Mouse (Mus musculus) limb, embryonic 10.5 days (tissue): ENCODE data around the gene Trex1. TPM values are rescaled to one million over a fixed set of nuclear protein-coding genes. Genes with fewer than 3 reads are reported as not detected.

ENCODE experiments used
- DNase-seq: peaks from one replicate; pipeline ENCODE4 v3.0.0-alpha.2; 2017; ENCODE audit warnings: low spot score
- H3K27ac ChIP-seq: fragments of 300-500 bp; sonication (generic); 2 replicates; pipeline ENCODE4 v1.5.1; 2016; ENCODE audit warnings: mild to moderate bottlenecking
- H3K27me3 ChIP-seq: fragments of 300-500 bp; sonication (generic); 2 replicates; pipeline ENCODE4 v1.6.1; 2016; ENCODE audit warnings: low read depth, mild to moderate bottlenecking; ENCODE audit not compliant: poor library complexity, severe bottlenecking
- H3K36me3 ChIP-seq: fragments of 300-500 bp; sonication (generic); 2 replicates; pipeline ENCODE4 v1.6.1; 2016; ENCODE audit warnings: mild to moderate bottlenecking, moderate library complexity
- H3K4me1 ChIP-seq: fragments of 300-500 bp; sonication (generic); 2 replicates; pipeline ENCODE4 v1.6.1; 2016
- H3K4me3 ChIP-seq: fragments of 300-500 bp; sonication (generic); 2 replicates; pipeline ENCODE4 v1.5.1; 2016; ENCODE audit warnings: mild to moderate bottlenecking, moderate library complexity
- H3K9me3 ChIP-seq: fragments of 300-500 bp; sonication (generic); replicated peaks from 2 replicates; pipeline ENCODE4 v1.6.1; 2016; ENCODE audit warnings: mild to moderate bottlenecking
- WGBS: fragments of 180-500 bp; shearing (Covaris S2); methylation state at CpG from one replicate; pipeline ENCODE4 v1.1.7; 2016; 5-methylcytosine and 5-hydroxymethylcytosine counted together
- polyA plus RNA-seq: library from polyadenylated mRNA; unstranded; fragments of >200 nt; fragmentation: Nextera tagmentation; extraction: Ambion mirVana; gene quantifications from 2 replicates; pipeline ENCODE4 v1.2.1, GENCODE M21; 2016

Trex1 gene
- polyA plus RNA-seq, 1 experiment from 2014 or later = 7.5 TPM

DNA sequence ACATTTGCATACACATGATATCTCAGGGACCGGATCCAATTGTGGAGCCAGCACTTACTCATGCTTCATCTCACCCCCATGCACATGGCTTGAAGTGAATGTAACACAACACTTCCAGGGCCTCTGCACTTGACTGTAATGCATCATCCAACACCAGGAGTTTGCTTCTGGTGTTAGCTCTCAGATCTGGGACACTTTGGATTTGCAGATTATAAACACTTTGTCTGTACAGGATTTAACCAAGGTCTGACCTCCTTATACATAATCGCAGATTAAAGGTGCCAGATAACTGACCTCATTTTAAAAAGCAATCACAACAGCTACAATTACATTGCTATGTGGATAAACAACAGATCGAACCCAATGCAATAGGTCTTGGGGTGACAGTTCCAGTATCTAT, 21.0 kb upstream of the Trex1 start:
- Histone ChIP-seq H3K4me3 (no peak overlapping the region), H3K36me3 (peaks cover 36% of the 10 kb centered on the region), H3K27me3 (no peaks in the 10 kb centered on the region), H3K9me3 (no peaks in the 10 kb centered on the region), H3K27ac (no peak overlapping the region), H3K4me1 (peaks cover 16% of the 10 kb centered on the region)
- WGBS = 98% methylated on average over 3 of the region's 3 CpGs
- no peak for DNase-seq

DNA sequence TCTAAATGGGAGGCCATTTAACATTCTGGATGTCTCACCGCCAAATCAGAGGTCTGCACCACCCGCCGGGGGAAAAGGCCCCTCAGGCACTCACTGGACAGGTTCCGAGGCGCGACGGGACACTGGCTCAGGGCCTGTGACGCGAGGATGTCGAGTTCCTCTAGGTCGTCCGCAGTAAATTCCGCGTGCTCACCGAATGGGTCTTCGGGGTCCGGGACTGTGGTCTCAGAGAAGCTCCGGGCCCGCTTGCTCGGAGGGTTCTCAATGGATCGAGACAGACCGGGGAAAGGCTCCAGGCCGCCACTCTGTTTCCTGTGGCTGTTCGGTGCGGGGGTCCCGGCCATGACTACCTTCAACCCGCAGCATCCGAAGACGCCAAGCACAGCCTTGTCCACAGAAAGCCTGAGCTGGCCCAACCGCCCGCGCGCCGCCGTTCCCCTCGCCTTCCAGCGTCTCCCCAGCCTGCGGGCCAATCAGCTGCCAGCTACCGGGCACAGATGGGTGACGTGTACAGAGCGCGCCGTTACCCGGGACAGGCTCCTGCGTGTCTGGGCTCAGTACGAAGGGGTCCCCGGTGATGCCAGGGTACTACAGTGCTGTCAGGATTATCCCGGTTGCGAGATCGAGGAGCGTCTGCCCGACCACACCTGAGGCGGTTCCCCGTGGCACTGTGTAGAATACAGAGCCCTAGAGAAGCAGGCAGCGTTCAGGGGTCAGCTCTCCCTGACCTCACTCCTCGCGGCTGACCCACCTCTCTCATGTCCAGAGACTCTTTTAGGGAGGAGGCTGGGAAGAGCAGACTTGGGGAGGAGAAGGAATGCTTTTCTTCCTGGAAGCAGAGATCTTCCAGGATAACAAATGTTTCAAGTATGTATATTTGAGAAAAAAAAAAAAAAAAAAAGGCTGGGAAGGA, 14.4 kb upstream of the Trex1 start, which contains the start of gene Atrip:
TSS of gene Atrip (minus strand) at position 464 of the 913 bp plus-strand sequence.
- H3K4me1 ChIP-seq = peaks cover 20% of the 10 kb centered on the region
- peak within 1 kb of the TSS; percentile 79 for H3K4me3 ChIP-seq
- peaks cover 48% of the 10 kb centered on the region for H3K36me3 ChIP-seq
- DNase-seq = peak; percentile 94
- H3K27ac ChIP-seq = peak within 1 kb of the TSS; percentile 90
- WGBS = under 1% methylated on average over 57 of the region's 57 CpGs
- no peaks in the 10 kb centered on the region for H3K27me3 ChIP-seq
- H3K9me3 ChIP-seq = no peaks in the 10 kb centered on the region

DNA sequence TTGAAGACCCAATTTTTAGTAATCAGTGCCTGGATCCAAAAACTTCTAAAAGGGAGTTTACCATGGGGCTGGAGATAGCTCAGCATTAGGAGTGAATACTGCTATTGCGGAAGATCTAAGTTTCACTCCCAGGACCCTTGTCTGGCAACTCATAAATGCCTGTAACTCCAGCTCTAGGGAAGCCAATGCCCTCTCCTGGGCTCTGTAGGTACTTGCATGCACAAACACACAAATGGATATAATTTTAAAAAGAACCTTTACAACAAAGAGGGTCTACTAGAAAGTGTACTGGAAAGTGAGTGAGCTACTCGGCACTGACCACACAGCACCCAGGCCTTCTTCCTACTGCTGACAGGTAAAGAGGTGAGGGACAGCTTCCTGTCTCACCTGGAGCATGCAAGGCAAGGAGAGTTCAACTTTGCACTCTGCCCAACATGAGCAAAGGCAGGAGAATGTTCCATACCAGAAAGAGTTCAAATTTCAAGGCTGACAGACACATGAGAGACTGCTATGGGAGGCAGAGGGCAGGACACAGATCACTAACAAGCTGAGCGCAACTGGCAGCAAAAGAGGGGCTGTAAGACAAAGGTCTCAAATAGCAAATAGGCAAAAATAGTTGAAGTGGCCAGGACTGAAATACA, 8.7 kb upstream of the Trex1 start:
- H3K4me3 ChIP-seq = no peak overlapping the region
- no peaks in the 10 kb centered on the region for H3K27me3 ChIP-seq
- peaks cover 90% of the 10 kb centered on the region for H3K36me3 ChIP-seq
- 92% methylated on average over 3 of the region's 3 CpGs for WGBS
- DNase-seq = no peak
- H3K4me1 ChIP-seq = peaks cover 9% of the 10 kb centered on the region
- no peaks in the 10 kb centered on the region for H3K9me3 ChIP-seq
- H3K27ac ChIP-seq = no peak overlapping the region

DNA sequence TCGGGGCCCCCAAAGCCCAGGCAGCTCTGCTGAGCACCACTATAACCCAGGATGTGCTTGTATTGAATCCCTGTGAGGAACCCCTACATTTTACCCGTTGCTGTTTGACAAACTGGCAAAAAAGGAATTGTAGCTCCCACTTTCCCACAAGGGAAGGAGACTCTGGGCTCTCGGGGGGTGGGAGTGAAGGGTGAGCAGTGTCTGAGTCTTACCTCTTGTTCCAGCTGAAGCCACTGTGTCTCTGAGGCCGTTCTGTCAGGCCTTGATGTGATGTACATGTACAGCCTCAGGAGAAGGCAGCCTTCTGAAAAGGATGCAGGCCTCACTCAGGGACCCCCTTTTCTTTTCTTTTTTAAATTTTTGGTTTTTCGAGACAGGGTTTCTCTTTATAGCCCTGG, 1.4 kb upstream of the Trex1 start:
- 89% methylated on average over 5 of the region's 5 CpGs for WGBS
- DNase-seq = no peak
- Histone ChIP-seq H3K27me3 (no peaks in the 10 kb centered on the region), H3K27ac (no peak overlapping the region), H3K9me3 (no peaks in the 10 kb centered on the region), H3K4me3 (no peak overlapping the region), H3K36me3 (peaks cover 95% of the 10 kb centered on the region), H3K4me1 (peaks cover 17% of the 10 kb centered on the region)

DNA sequence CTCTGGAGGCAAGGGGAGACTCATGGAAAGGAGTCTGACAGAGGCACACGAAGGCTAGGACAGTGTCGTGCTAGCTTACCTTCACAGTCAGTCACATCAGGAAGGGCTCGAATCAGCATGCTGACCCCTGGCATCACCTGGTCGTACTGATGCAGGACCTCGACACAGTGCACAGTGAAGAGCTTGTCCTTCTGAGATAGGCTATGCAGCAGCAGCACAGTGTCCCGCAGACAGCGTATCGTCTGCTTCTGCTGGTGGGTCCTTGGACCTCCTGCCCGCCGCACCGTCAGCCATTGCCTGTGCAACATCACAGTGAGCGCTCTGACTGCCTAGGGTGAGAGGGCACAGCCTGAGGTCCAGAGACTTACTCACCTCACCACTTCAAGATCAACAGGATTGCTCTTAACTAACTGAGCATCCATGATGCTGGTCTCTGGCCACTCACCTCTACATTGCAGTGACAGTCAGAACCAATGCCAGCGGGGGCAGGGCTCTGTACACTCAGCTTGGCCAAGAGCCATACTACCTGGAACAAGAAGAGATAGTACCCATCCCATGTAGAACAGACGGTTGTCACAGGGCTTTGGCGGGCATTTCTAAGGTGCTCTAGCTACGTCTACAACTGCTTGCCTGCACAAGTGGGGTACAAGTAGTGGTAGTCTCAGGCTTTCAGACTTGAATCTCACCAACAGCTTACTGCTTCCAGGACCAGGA, 807 bp upstream of the Trex1 start:
- H3K27ac ChIP-seq = peak overlapping the region; percentile 84; the same call in 1 of the 2 replicates
- H3K36me3 ChIP-seq = peaks cover 93% of the 10 kb centered on the region
- H3K4me3 ChIP-seq = no peak overlapping the region
- no peak for DNase-seq
- H3K9me3 ChIP-seq = no peaks in the 10 kb centered on the region
- peaks cover 18% of the 10 kb centered on the region for H3K4me1 ChIP-seq
- no peaks in the 10 kb centered on the region for H3K27me3 ChIP-seq
- WGBS = 92% methylated on average over 16 of the region's 16 CpGs

DNA sequence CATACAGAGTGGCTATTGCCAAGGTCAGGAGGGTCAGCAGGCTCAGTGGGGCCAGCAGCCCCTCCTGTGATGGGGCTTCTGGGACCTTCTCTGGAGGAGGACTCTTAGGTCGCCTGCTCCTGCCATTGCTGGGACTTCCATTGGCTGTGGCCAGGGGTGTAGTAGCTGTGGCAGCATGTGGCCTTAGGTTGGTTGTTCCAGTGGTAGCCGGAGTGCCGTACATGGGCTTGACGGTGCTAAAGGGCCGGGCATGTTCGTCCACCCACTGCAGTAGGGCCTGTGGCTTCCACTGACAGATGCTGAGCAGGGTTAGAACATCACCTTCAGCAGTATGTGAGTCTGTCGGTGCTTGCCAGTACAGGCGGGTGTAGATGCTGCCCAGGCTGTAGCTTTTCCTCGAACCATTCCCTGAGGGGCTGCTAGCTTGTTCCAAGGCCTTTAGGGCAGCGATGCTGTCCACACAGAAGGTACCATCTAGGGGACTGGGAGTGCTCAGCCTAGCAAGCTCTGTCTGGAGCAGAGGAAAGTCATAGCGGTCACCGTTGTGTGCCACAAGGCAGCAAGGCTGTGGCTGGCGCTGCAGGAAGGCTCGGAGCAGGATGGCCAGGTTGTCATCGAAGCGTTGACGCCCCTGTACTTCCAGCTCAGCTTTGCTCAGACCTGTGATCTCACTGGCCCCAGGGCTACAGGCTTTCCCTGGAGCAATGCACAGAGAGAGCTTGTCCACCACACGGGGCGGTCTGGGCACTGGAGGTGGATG, 1.3 kb downstream of the Trex1 start:
- Histone ChIP-seq H3K36me3 (peaks cover 75% of the 10 kb centered on the region), H3K27me3 (no peaks in the 10 kb centered on the region), H3K4me3 (0 out of 2 replicates have a peak overlapping the region, but pooled peaks have one; percentile 39), H3K4me1 (peaks cover 32% of the 10 kb centered on the region), H3K9me3 (no peaks in the 10 kb centered on the region), H3K27ac (0 out of 2 replicates have a peak overlapping the region, but pooled peaks have one; percentile 84)
- no peak for DNase-seq
- WGBS = 93% methylated on average over 19 of the region's 19 CpGs

DNA sequence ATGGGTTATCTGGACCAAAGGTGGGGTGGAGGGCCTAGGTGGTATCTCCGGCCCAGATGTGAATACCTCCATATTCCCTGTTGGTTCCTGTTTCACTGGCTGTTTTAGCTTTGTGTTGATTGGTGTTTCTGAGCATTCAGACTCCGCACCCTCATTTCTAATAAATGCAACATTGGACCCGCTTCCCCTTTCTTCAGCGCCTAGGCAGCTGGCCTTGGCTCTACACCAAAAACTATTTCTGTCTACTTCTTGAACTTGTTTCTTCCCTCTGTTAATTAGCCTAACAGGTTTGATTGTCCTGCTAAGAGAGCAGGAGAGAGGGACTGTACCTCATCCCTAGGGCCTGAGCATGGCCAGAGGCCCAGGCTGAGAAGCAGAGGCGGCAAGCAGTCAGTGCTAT, 2.0 kb downstream of the Trex1 start:
- H3K27me3 ChIP-seq = no peaks in the 10 kb centered on the region

DNA sequence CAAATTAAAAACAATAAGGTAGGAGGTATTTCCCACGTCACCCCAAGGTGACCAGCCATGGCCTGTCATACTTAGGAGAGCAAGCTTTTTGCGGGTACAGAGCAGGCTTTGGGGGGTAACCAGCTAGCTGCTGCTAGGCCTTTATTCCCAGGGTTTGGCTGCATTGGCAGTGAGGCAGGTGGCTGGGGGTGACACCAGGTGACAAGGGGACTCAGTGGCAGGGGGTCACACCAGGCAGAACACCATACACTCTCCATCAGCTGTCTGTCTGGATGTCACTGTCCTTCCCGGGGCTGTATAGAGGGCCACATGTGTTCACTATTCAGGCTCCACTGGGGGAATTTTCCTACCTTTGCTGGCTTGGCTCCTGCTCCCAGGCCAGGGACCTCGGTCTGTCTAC, 2.6 kb downstream of the Trex1 start:
- H3K4me1 ChIP-seq = peaks cover 34% of the 10 kb centered on the region
- H3K9me3 ChIP-seq = no peaks in the 10 kb centered on the region
- no peaks in the 10 kb centered on the region for H3K27me3 ChIP-seq
- 92% methylated on average over 4 of the region's 4 CpGs for WGBS
- DNase-seq = no peak
- no peak overlapping the region for H3K27ac ChIP-seq
- peaks cover 72% of the 10 kb centered on the region for H3K36me3 ChIP-seq
- H3K4me3 ChIP-seq = no peak overlapping the region

More for the DNA sequence above, 2.0 kb downstream of the Trex1 start:
- WGBS = 95% methylated on average over 5 of the region's 5 CpGs
- Histone ChIP-seq H3K9me3 (no peaks in the 10 kb centered on the region), H3K36me3 (peaks cover 74% of the 10 kb centered on the region), H3K4me1 (peaks cover 34% of the 10 kb centered on the region), H3K4me3 (no peak overlapping the region), H3K27ac (no peak overlapping the region)
- DNase-seq = no peak

DNA sequence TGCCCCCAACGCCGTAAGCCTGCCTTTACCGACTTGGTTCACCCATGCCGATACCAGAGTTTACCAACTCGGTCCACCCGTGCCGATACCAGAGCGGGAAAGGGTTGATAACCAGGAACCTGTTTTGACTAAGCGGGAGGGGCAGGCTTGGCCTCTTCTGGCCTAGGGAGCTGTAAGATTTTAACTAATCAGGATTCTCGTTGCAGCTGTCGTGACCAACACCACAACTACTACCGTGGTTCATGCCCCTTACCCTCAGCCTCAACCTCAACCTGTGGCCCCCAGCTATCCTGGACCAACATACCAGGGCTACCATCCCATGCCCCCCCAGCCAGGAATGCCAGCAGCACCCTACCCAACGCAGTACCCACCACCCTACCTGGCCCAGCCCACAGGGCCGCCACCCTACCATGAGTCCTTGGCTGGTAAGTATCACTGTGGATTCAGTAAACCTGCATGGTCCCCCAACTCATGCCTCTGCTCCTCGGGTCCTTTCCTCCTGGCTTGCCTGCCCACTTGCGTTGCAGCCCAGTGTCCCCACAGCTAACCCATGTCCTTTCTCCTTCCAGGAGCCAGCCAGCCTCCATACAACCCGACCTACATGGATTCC, 3.3 kb downstream of the Trex1 start:
- Histone ChIP-seq H3K4me1 (peaks cover 34% of the 10 kb centered on the region), H3K27ac (no peak overlapping the region), H3K4me3 (no peak overlapping the region), H3K36me3 (peaks cover 75% of the 10 kb centered on the region), H3K9me3 (no peaks in the 10 kb centered on the region), H3K27me3 (no peaks in the 10 kb centered on the region)
- WGBS = 93% methylated on average over 17 of the region's 17 CpGs
- no peak for DNase-seq

DNA sequence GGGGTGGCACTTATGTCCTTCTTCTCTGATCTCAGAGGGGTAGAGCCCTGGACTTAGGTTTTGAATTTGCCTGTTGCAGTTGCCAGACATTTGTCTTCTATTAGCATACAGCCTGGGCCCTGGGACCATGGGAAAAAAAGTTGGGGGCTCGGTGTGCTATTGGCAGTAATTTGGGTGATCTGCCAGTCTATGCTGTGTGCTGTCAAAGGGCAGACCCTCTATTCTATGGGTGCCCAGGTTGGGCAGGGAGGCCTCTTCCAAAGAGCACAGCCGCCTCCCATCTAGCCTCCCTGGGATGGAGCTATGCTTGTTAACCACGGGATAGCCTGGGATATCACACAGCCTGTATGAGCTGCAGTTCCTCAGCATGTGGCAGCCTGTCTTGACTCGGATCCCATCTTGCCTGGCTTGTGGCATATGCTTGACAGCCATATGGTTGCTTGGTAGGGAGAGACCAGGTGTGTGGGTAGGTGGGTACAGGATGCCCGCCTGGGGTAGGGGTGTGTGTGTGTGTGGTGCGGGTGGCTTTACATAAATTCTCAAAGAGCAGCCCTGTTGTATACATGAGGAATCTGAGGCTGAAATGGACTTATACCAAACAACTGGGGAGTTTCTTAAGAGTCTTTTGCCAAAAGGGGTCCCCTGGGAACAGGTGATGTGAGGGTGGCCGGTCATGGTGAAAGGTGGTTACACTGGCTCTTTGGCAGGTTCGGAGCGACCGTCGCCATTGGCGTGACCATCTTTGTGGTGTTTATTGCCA, 4.1 kb downstream of the Trex1 start:
- Histone ChIP-seq H3K9me3 (no peaks in the 10 kb centered on the region), H3K36me3 (peaks cover 67% of the 10 kb centered on the region), H3K27ac (peak overlapping the region; percentile 72), H3K4me1 (peaks cover 34% of the 10 kb centered on the region), H3K27me3 (no peaks in the 10 kb centered on the region), H3K4me3 (0 out of 2 replicates have a peak overlapping the region, but pooled peaks have one; percentile 21)
- 89% methylated on average over 12 of the region's 12 CpGs for WGBS
- DNase-seq = no peak

DNA sequence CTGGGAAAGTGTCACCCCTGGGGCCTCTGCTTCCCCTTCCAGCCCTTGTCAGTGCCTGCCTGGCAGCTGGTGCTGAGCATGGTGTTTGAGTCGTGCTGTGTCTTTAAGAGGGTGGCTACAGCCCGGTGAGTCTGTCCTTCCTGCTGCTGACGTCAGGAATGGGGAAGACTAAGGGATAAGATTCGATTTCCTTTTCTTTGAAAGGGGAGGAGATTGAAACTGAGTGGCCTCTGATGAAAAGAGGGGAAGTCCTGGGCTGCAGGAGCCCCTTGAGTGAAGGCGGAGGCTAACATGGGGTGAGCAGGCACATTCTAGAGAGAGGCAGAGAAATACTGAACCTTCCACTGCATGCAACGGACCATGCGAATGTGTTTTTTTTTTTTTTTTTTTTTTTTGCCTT, 4.8 kb downstream of the Trex1 start:
- Histone ChIP-seq H3K27ac (peak overlapping the region; percentile 72), H3K27me3 (no peaks in the 10 kb centered on the region), H3K9me3 (no peaks in the 10 kb centered on the region), H3K4me3 (0 out of 2 replicates have a peak overlapping the region, but pooled peaks have one; percentile 21), H3K36me3 (peaks cover 66% of the 10 kb centered on the region), H3K4me1 (peaks cover 29% of the 10 kb centered on the region)
- 5% methylated on average over 7 of the region's 7 CpGs for WGBS
- DNase-seq = no peak
